Mouse (Mus musculus) MEL (cell line): Measurements from ENCODE around the gene Canx. TPM values are rescaled to one million over a fixed set of nuclear protein-coding genes. Genes with fewer than 3 reads are reported as not detected.

Experiments
- DNase-seq: peaks from one replicate; pipeline ENCODE4 v3.0.0; 2011; ENCODE audit warnings: low read depth, low spot score
- H3K27ac ChIP-seq: 2 replicates; pipeline ENCODE4 v1.5.1; 2012; ENCODE audit warnings: low read depth, mild to moderate bottlenecking, control low read depth, low read length, moderate library complexity; ENCODE audit not compliant: control insufficient read depth
- H3K27me3 ChIP-seq, 2 experiments: fragments of 150-350 bp in 1 of 2; sonication (generic) in 1 of 2; 2 replicates each; pipeline ENCODE4 v1.6.1; 2012; ENCODE audit warnings: low read length in 2 of 2, mild to moderate bottlenecking in 2 of 2, improper control_type of control experiment in 1 of 2, moderate library complexity in 1 of 2; ENCODE audit not compliant: insufficient read depth in 2 of 2, control insufficient read depth in 1 of 2
- H3K36me3 ChIP-seq, 2 experiments: 2 replicates each; pipeline ENCODE4 v1.6.1; 2012 to 2014; ENCODE audit warnings: low read length in 2 of 2, improper control_type of control experiment in 1 of 2, inconsistent platforms in 1 of 2, mild to moderate bottlenecking in 1 of 2; ENCODE audit not compliant: insufficient read depth in 2 of 2, control insufficient read depth in 1 of 2
- H3K4me1 ChIP-seq, 2 experiments: fragments of 150-350 bp in 1 of 2; sonication (generic) in 1 of 2; 2 replicates each; pipeline ENCODE4 v1.6.1; 2012; ENCODE audit warnings: low read length in 2 of 2, improper control_type of control experiment in 1 of 2, mild to moderate bottlenecking in 1 of 2; ENCODE audit not compliant: insufficient read depth in 2 of 2, control insufficient read depth in 1 of 2
- H3K4me3 ChIP-seq, 2 experiments: fragments of 150-350 bp in 1 of 2; sonication (generic) in 1 of 2; 2 replicates each; pipeline ENCODE4 v1.5.1; 2012; ENCODE audit warnings: low read depth in 2 of 2, low read length in 2 of 2, mild to moderate bottlenecking in 2 of 2, moderate library complexity in 2 of 2, control low read depth in 1 of 2, improper control_type of control experiment in 1 of 2; ENCODE audit not compliant: control insufficient read depth in 1 of 2, insufficient read depth in 1 of 2
- H3K79me2 ChIP-seq: 2 replicates; pipeline ENCODE4 v1.6.1; 2012; ENCODE audit warnings: mild to moderate bottlenecking, low read length, moderate library complexity; ENCODE audit not compliant: control insufficient read depth, poor library complexity, insufficient read depth
- H3K9ac ChIP-seq: 2 replicates; pipeline ENCODE4 v1.6.1; 2012; ENCODE audit warnings: low read depth, mild to moderate bottlenecking, control low read depth, low read length, moderate library complexity; ENCODE audit not compliant: control insufficient read depth, poor library complexity, severe bottlenecking
- H3K9me3 ChIP-seq: fragments of 150-350 bp; sonication (generic); replicated peaks from 2 replicates; pipeline ENCODE4 v1.6.1; 2012; ENCODE audit warnings: mild to moderate bottlenecking, low read length, improper control_type of control experiment, moderate library complexity; ENCODE audit not compliant: insufficient read depth
- CHD1 ChIP-seq: IDR thresholded peaks from 2 replicates; pipeline ENCODE4 v1.6.1; 2012; ENCODE audit warnings: low read depth, mild to moderate bottlenecking, inconsistent platforms, low read length, improper control_type of control experiment
- CTCF ChIP-seq, 3 experiments: IDR thresholded peaks in 2 of 3; conservative IDR thresholded peaks in 1 of 3; 2 replicates each; pipeline ENCODE4 v1.5.1; 2011 to 2012; ENCODE audit warnings: low read length in 3 of 3, low read depth in 2 of 3, mild to moderate bottlenecking in 2 of 3, improper control_type of control experiment in 1 of 3, inconsistent platforms in 1 of 3, mixed read lengths in 1 of 3, moderate library complexity in 1 of 3; ENCODE audit not compliant: control insufficient read depth in 1 of 3, insufficient read depth in 1 of 3, poor library complexity in 1 of 3, severe bottlenecking in 1 of 3
- EP300 ChIP-seq, 2 experiments: IDR thresholded peaks; 2 replicates each; pipeline ENCODE4 v1.6.1; 2011; ENCODE audit warnings: improper control_type of control experiment in 2 of 2, low read length in 2 of 2, low read depth in 1 of 2, mild to moderate bottlenecking in 1 of 2
- HCFC1 ChIP-seq: IDR thresholded peaks from 2 replicates; pipeline ENCODE4 v1.6.1; 2012; ENCODE audit warnings: low read depth, mild to moderate bottlenecking, inconsistent platforms, low read length, improper control_type of control experiment, moderate library complexity
- JUND ChIP-seq: IDR thresholded peaks from 2 replicates; pipeline ENCODE4 v1.6.1; 2011; ENCODE audit warnings: low read depth, mild to moderate bottlenecking, improper control_type of control experiment, low read length
- MAFK ChIP-seq: IDR thresholded peaks from 2 replicates; pipeline ENCODE4 v1.6.1; 2011; ENCODE audit warnings: low read depth, mild to moderate bottlenecking, low read length, improper control_type of control experiment, borderline replicate concordance
- NELFE ChIP-seq: IDR thresholded peaks from 2 replicates; pipeline ENCODE4 v1.6.1; 2011; ENCODE audit warnings: low read depth, low read length, improper control_type of control experiment
- POLR2AphosphoS2 ChIP-seq: IDR thresholded peaks from 2 replicates; pipeline ENCODE4 v1.6.1; 2011; ENCODE audit warnings: low read length, improper control_type of control experiment
- POLR2AphosphoS5 ChIP-seq: IDR thresholded peaks from 2 replicates; pipeline ENCODE4 v1.6.1; 2012; ENCODE audit warnings: low read depth, borderline replicate concordance, mild to moderate bottlenecking, inconsistent platforms, low read length, moderate library complexity, mixed read lengths
- RCOR1 ChIP-seq: IDR thresholded peaks from 2 replicates; pipeline ENCODE4 v1.6.1; 2012; ENCODE audit warnings: low read depth, mild to moderate bottlenecking, inconsistent platforms, low read length, improper control_type of control experiment
- SIN3A ChIP-seq: IDR thresholded peaks from 2 replicates; pipeline ENCODE4 v1.6.1; 2012; ENCODE audit warnings: low read length, improper control_type of control experiment, inconsistent platforms
- TAL1 ChIP-seq: IDR thresholded peaks from 2 replicates; pipeline ENCODE4 v1.6.1; 2012; ENCODE audit warnings: mild to moderate bottlenecking, inconsistent platforms, low read length, moderate library complexity, mixed read lengths
- TBP ChIP-seq: IDR thresholded peaks from 2 replicates; pipeline ENCODE4 v1.8.0; 2011; ENCODE audit warnings: low read depth, low read length, improper control_type of control experiment
- TCF12 ChIP-seq: IDR thresholded peaks from 2 replicates; pipeline ENCODE4 v1.6.1; 2014; ENCODE audit warnings: low read depth, mild to moderate bottlenecking, inconsistent platforms, low read length, improper control_type of control experiment, moderate library complexity
- UBTF ChIP-seq: IDR thresholded peaks from 2 replicates; pipeline ENCODE4 v1.6.1; 2012; ENCODE audit warnings: low read depth, mild to moderate bottlenecking, inconsistent platforms, low read length, improper control_type of control experiment, moderate library complexity, borderline replicate concordance; ENCODE audit not compliant: insufficient read depth
- USF1 ChIP-seq: IDR thresholded peaks from 2 replicates; pipeline ENCODE4 v1.6.1; 2014; ENCODE audit warnings: low read depth, mild to moderate bottlenecking, inconsistent platforms, low read length, improper control_type of control experiment, moderate library complexity
- USF2 ChIP-seq, 2 experiments: IDR thresholded peaks; 2 replicates each; pipeline ENCODE4 v1.6.1; 2011 to 2012; ENCODE audit warnings: improper control_type of control experiment in 2 of 2, low read length in 2 of 2, borderline replicate concordance in 1 of 2, inconsistent platforms in 1 of 2, low read depth in 1 of 2, mild to moderate bottlenecking in 1 of 2; ENCODE audit not compliant: insufficient read depth in 1 of 2
- ZKSCAN1 ChIP-seq: IDR thresholded peaks from 2 replicates; pipeline ENCODE4 v1.6.1; 2012; ENCODE audit warnings: low read depth, mild to moderate bottlenecking, inconsistent platforms, low read length, improper control_type of control experiment, moderate library complexity
- polyA plus RNA-seq, 2 experiments: library from polyadenylated mRNA; stranded (reverse) in 1 of 2; unstranded in 1 of 2; fragments of >175 nt in 1 of 2; fragments of >200 nt in 1 of 2; gene quantifications; 2 replicates each; pipeline versions ENCODE4 v1.2.1 to v1.2.4; 2012; ENCODE audit warnings: low replicate concordance in 2 of 2, low read depth in 1 of 2; ENCODE audit not compliant: insufficient read length in 2 of 2, insufficient read depth in 1 of 2, missing spikeins in 1 of 2
- total RNA-seq: library from RNA; depleted of rRNA; stranded (reverse); fragments of 300-350 nt; gene quantifications from 2 replicates; pipeline ENCODE4 v1.2.3, GENCODE M21; 2012

Canx gene
- total and polyA plus RNA-seq, 3 experiments: 390 to 867 (median 464) TPM

DNA sequence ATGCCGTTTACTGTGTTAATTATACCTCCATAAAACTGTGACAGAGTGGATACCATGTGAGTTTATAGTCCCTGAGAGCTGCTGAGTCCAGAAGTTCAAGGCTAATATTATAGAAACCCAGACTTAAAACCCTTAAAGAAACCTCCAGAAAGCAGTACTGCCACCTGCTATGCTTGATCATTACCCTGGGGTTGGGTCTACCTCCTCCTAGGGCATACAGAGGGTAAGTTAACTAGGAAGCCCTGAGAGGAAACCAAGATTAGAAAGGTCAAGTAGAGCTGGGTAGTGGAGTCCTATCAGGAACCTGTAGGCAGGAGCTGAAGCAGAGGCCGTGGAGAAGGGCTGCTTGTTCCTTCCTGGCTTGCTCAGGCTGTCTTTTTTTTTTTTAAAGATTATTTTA lies 26.7 kb upstream of the Canx start:
- Histone ChIP-seq H3K27ac (no peak overlapping the region), H3K79me2 (no peaks in the 10 kb centered on the region), H3K36me3 (peaks cover 0 to 8% of the 10 kb centered on the region in 2 experiments; a peak in 1 of 4 replicates), H3K4me3 (no peak overlapping the region), H3K27me3 (no peaks in the 10 kb centered on the region), H3K4me1 (peaks cover 4 to 10% of the 10 kb centered on the region in 2 experiments; a peak in 3 of 4 replicates), H3K9me3 (no peaks in the 10 kb centered on the region), H3K9ac (no peak overlapping the region)
- no peak for DNase-seq
- no peak for TF ChIP-seq SIN3A
- no peak for TF ChIP-seq CTCF (IDR thresholded peaks at IDR 0.05 in 2 of 3, conservative IDR thresholded peaks at IDR 0.05 in 1 of 3; ENCODE audit: control insufficient read depth in 1 of 3, insufficient read depth in 1 of 3, low read depth in 2 of 3, low read length in 3 of 3, poor library complexity in 1 of 3, severe bottlenecking in 1 of 3)
- TF ChIP-seq USF1: no peak
- TF ChIP-seq POLR2AphosphoS5: no peak
- TF ChIP-seq TBP: no peak
- no peak for TF ChIP-seq TAL1
- no peak for TF ChIP-seq NELFE
- TF ChIP-seq POLR2AphosphoS2: no peak
- TF ChIP-seq CHD1: no peak
- no peak for TF ChIP-seq EP300 (IDR thresholded peaks at IDR 0.05; ENCODE audit: low read depth in 1 of 2, low read length in 2 of 2)
- TF ChIP-seq UBTF: no peak
- TF ChIP-seq MAFK: no peak
- TF ChIP-seq TCF12: no peak
- no peak for TF ChIP-seq USF2 (IDR thresholded peaks at IDR 0.05; ENCODE audit: borderline replicate concordance in 1 of 2, insufficient read depth in 1 of 2, low read depth in 1 of 2, low read length in 2 of 2)
- no peak for TF ChIP-seq ZKSCAN1
- TF ChIP-seq HCFC1: no peak
- TF ChIP-seq JUND: no peak

- H3K4me3 ChIP-seq: no peak overlapping the region
- H3K79me2 ChIP-seq: no peaks in the 10 kb centered on the region
- H3K9me3 ChIP-seq: no peaks in the 10 kb centered on the region
- TF ChIP-seq RCOR1: no peak
- no peaks in the 10 kb centered on the region for H3K4me1 ChIP-seq
- no peak for DNase-seq
- no peaks in the 10 kb centered on the region for H3K36me3 ChIP-seq
- no peak overlapping the region for H3K27ac ChIP-seq
- no peak overlapping the region for H3K9ac ChIP-seq
- no peaks in the 10 kb centered on the region for H3K27me3 ChIP-seq
These were observed 21.0 kb upstream of the Canx start for GRCm38 (mm10) chr11:50346256-50347032.
